In the genomic region with DNA sequence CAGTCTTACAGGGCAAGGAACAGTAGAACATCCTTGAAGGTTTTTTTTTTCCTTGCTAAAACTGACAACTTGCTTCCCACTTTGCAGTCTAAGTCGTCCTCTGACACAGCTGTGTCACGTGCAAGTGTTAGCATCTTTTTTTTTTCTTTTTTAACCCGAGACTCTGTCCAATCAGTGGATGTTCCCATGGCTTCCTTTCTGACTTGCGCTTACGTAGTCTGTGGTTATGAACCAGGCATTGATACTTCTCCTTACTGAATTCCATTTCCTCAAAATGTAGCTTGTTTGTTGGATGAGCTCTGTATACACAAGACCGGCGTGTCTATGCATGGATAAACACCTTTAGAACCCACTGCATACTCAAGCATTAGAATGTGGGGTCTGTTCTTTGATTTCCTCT, we compare ENCODE assay signal across 32 mouse cellular contexts.
DNase-seq lines count a peak whose midpoint lies in the region; ATAC-seq and TF ChIP-seq lines count a peak whose summit lies in the region.
"Had no signal": no experiment of that assay in that cellular context is flagged by ENCODE, and none has a peak within 500 bp of the region (broad histone marks: within the 10 kb centered on the region; RNA-seq: fewer than 3 reads in every experiment).

No protein-coding gene starts in this region.

- H3K9me3 ChIP-seq in heart, embryonic 11.5 days (replicated peaks; ENCODE audit: control insufficient read depth, low read length) = no peaks in the 10 kb centered on the region
- H3K9me3 ChIP-seq: embryonic facial prominence, embryonic 10.5 days; embryonic facial prominence, embryonic 15.5 days; forebrain, embryonic 12.5 days; heart, embryonic 15.5 days; hindbrain, embryonic 13.5 days; liver, embryonic 15.5 days; neural tube, embryonic 15.5 days had no signal

- TF ChIP-seq POLR2A in liver, adult 2 months (IDR thresholded peaks at IDR 0.05; ENCODE audit: extremely low read depth, insufficient read depth, low read length) = no peak
- no peak for TF ChIP-seq POLR2A in bone marrow macrophage, adult 2 months (IDR thresholded peaks at IDR 0.05; ENCODE audit: borderline replicate concordance, low read depth, low read length)

- H3K27ac ChIP-seq in heart, embryonic 11.5 days (ENCODE audit: low read depth, low read length) = no peak overlapping the region
- H3K27ac ChIP-seq in liver, adult 2 months (replicated peaks; ENCODE audit: insufficient read depth, low read depth, low read length) = no peak overlapping the region
- H3K27ac ChIP-seq in bone marrow macrophage, adult 2 months (ENCODE audit: insufficient read depth, low read depth, low read length) = 0 out of 2 replicates have a peak overlapping the region, but pooled peaks have one; percentile 23
- H3K27ac ChIP-seq: embryonic facial prominence, embryonic 10.5 days; embryonic facial prominence, embryonic 15.5 days; forebrain, embryonic 12.5 days; heart, embryonic 15.5 days; hindbrain, embryonic 13.5 days; liver, embryonic 15.5 days; neural tube, embryonic 15.5 days had no signal

- H3K4me1 ChIP-seq in heart, embryonic 11.5 days (ENCODE audit: control insufficient read depth, insufficient read depth, low read length) = no peaks in the 10 kb centered on the region
- no peaks in the 10 kb centered on the region for H3K4me1 ChIP-seq in liver, adult 2 months (ENCODE audit: control insufficient read depth, insufficient read depth, low read length)
- H3K4me1 ChIP-seq in bone marrow macrophage, adult 2 months (ENCODE audit: control insufficient read depth, insufficient read depth, low read length) = peaks cover 9% of the 10 kb centered on the region
- H3K4me1 ChIP-seq: embryonic facial prominence, embryonic 10.5 days; embryonic facial prominence, embryonic 15.5 days; forebrain, embryonic 12.5 days; heart, embryonic 15.5 days; hindbrain, embryonic 13.5 days; liver, embryonic 15.5 days; neural tube, embryonic 15.5 days had no signal

- TF ChIP-seq CTCF in liver, adult 2 months (IDR thresholded peaks at IDR 0.05; ENCODE audit: low read depth, low read length) = no peak
- no peak for TF ChIP-seq CTCF in bone marrow macrophage, adult 2 months (IDR thresholded peaks at IDR 0.05; ENCODE audit: low read depth, low read length)

- no peaks in the 10 kb centered on the region for H3K36me3 ChIP-seq in heart, embryonic 11.5 days (ENCODE audit: control insufficient read depth, insufficient read depth, low read length)
- H3K36me3 ChIP-seq in liver, adult 2 months (ENCODE audit: control insufficient read depth, insufficient read depth, low read length) = no peaks in the 10 kb centered on the region
- H3K36me3 ChIP-seq: embryonic facial prominence, embryonic 10.5 days; embryonic facial prominence, embryonic 15.5 days; forebrain, embryonic 12.5 days; heart, embryonic 15.5 days; hindbrain, embryonic 13.5 days; liver, embryonic 15.5 days; neural tube, embryonic 15.5 days had no signal

- WGBS in heart, embryonic 11.5 days (ENCODE audit: insufficient replicate concordance) = 76% methylated on average over 7 of the region's 7 CpGs
- WGBS in liver, adult 2 months = 69% methylated on average over 7 of the region's 7 CpGs

- H3K9ac ChIP-seq in heart, embryonic 11.5 days (ENCODE audit: low read depth, low read length) = no peak overlapping the region
- H3K9ac ChIP-seq in liver, adult 2 months (ENCODE audit: low read depth, low read length) = no peak overlapping the region
- H3K9ac ChIP-seq: embryonic facial prominence, embryonic 15.5 days; forebrain, embryonic 12.5 days; forebrain, postnatal 0 days; heart, embryonic 15.5 days; hindbrain, embryonic 13.5 days; liver, embryonic 15.5 days; neural tube, embryonic 15.5 days had no signal

- ATAC-seq in heart, embryonic 11.5 days (replicated peaks; ENCODE audit: insufficient number of reproducible peaks, low FRiP score, low TSS enrichment) = no peak
- 0 out of 2 replicates have a peak, but pooled peaks have one; percentile 31 for ATAC-seq in monocyte, adult 5-6 weeks (replicated peaks; ENCODE audit: insufficient number of reproducible peaks, low FRiP score, low TSS enrichment, poor library complexity, severe bottlenecking)
- ATAC-seq: activated CD4-positive, CD25-positive, alpha-beta regulatory T cell, adult 4 months; forebrain, postnatal 0 days; intestine, postnatal 0 days had no signal

- H3K27me3 ChIP-seq in heart, embryonic 11.5 days (ENCODE audit: control insufficient read depth, insufficient read depth, low read length) = no peaks in the 10 kb centered on the region
- no peaks in the 10 kb centered on the region for H3K27me3 ChIP-seq in liver, adult 2 months (ENCODE audit: control insufficient read depth, insufficient read depth, low read length)
- H3K27me3 ChIP-seq: embryonic facial prominence, embryonic 15.5 days; forebrain, embryonic 12.5 days; heart, embryonic 15.5 days; hindbrain, embryonic 13.5 days; liver, embryonic 15.5 days; neural tube, embryonic 15.5 days had no signal

- peak; percentile 90 for DNase-seq in heart, adult 11 months
- peak; percentile 52 for DNase-seq in liver, adult 2 months (ENCODE audit: extremely low read depth, low read depth, low spot score)
- DNase-seq in liver = no peak
- no peak for DNase-seq in frontal cortex, postnatal 14 days (ENCODE audit: low spot score in 2 of 2)
- DNase-seq in spleen, postnatal 10 days (ENCODE audit: low spot score in 2 of 2) = no peak
- DNase-seq: adrenal gland, adult 2 months; adrenal gland, postnatal 36 days; cerebellum, adult 2 months; cerebellum, postnatal 14 days; forebrain, postnatal 0 days; gastrocnemius, postnatal 10 days; heart, postnatal 4 days; kidney, adult 9 months; kidney, postnatal 10 days; left cerebral cortex, postnatal 4 days; midbrain, embryonic 14.5 days; right cerebral cortex, postnatal 25 days; spleen, adult 18-20 months; thymus, adult 2 months; thymus, postnatal 36 days had no signal

- H3K4me3 ChIP-seq in heart, embryonic 11.5 days (ENCODE audit: low read depth, low read length) = no peak overlapping the region
- H3K4me3 ChIP-seq in liver, adult 2 months (ENCODE audit: insufficient read depth, low read depth, low read length) = no peak overlapping the region
- H3K4me3 ChIP-seq in bone marrow macrophage, adult 2 months (ENCODE audit: insufficient read depth, low read length) = no peak overlapping the region
- H3K4me3 ChIP-seq: embryonic facial prominence, embryonic 10.5 days; embryonic facial prominence, embryonic 15.5 days; forebrain, embryonic 12.5 days; heart, embryonic 15.5 days; hindbrain, embryonic 13.5 days; liver, embryonic 15.5 days; neural tube, embryonic 15.5 days had no signal

- no peak overlapping the region for H3K4me2 ChIP-seq in heart, embryonic 11.5 days
- H3K4me2 ChIP-seq: embryonic facial prominence, embryonic 15.5 days; forebrain, embryonic 12.5 days; heart, embryonic 15.5 days; hindbrain, embryonic 13.5 days; liver, embryonic 15.5 days; neural tube, embryonic 15.5 days had no signal

- no peaks in the 10 kb centered on the region for H3K79me2 ChIP-seq in liver, adult 2 months (ENCODE audit: control insufficient read depth, insufficient read depth, low read length)

Comparison
In these comparisons a context has a peak if more than half of its experiments do, and no peak if none do; other contexts are left out.
1. DNase-seq: peak in heart, adult 11 months (single experiment) and liver, adult 2 months (single experiment); none in liver (single experiment), frontal cortex, postnatal 14 days (0 of 2) and spleen, postnatal 10 days (0 of 2).